Mouse (Mus musculus) stomach, embryonic 16.5 days (tissue): Measurements from ENCODE around the gene Gm16253. TPM values are rescaled to one million over a fixed set of nuclear protein-coding genes. Genes with fewer than 3 reads are reported as not detected.

Source experiments
- ATAC-seq: fragments of 200-750 bp; cut with Nextera tagmentation; 2 replicates; pipeline ENCODE4 v1.8.0; 2017; ENCODE audit warnings: moderate number of reproducible peaks, moderate TSS enrichment; ENCODE audit not compliant: insufficient read depth, low FRiP score
- H3K27ac ChIP-seq: fragments of 300-500 bp; sonication (generic); 2 replicates; pipeline ENCODE4 v1.5.1; 2014; ENCODE audit warnings: low read length
- H3K27me3 ChIP-seq: fragments of 300-500 bp; sonication (generic); 2 replicates; pipeline ENCODE4 v1.6.1; 2014; ENCODE audit warnings: low read length, control low read depth, mixed read lengths; ENCODE audit not compliant: control insufficient read depth, insufficient read depth
- H3K36me3 ChIP-seq: fragments of 300-500 bp; sonication (generic); 2 replicates; pipeline ENCODE4 v1.6.1; 2014; ENCODE audit warnings: low read length; ENCODE audit not compliant: control insufficient read depth, insufficient read depth
- H3K4me1 ChIP-seq: fragments of 300-500 bp; sonication (generic); 2 replicates; pipeline ENCODE4 v1.6.1; 2014; ENCODE audit warnings: low read length, control low read depth, mixed read lengths; ENCODE audit not compliant: control insufficient read depth, insufficient read depth
- H3K4me2 ChIP-seq: fragments of 300-500 bp; sonication (generic); 2 replicates; pipeline ENCODE4 v1.6.1; 2014; ENCODE audit warnings: low read depth, low read length, mixed read lengths
- H3K4me3 ChIP-seq: fragments of 300-500 bp; sonication (generic); replicated peaks from 2 replicates; pipeline ENCODE4 v1.5.1; 2014; ENCODE audit warnings: mild to moderate bottlenecking, low read length
- H3K9ac ChIP-seq: fragments of 300-500 bp; sonication (generic); 2 replicates; pipeline ENCODE4 v1.6.1; 2014; ENCODE audit warnings: low read length
- H3K9me3 ChIP-seq: fragments of 300-500 bp; sonication (generic); replicated peaks from 2 replicates; pipeline ENCODE4 v1.6.1; 2016; ENCODE audit warnings: low read length, control low read depth; ENCODE audit not compliant: control insufficient read depth
- WGBS: fragments of 180-500 bp; shearing (Covaris S2); extraction: QIAGEN DNeasy Blood & Tissue Kit; methylation state at CpG from one replicate; pipeline ENCODE4 v1.1.7; 2014; 5-methylcytosine and 5-hydroxymethylcytosine counted together
- polyA plus RNA-seq: library from polyadenylated mRNA; unstranded; fragments of >200 nt; fragmentation: Nextera tagmentation; extraction: Ambion mirVana; gene quantifications from 2 replicates; pipeline ENCODE4 v1.2.1, GENCODE M21; 2015

Gene Gm16253
- polyA plus RNA-seq, 1 experiment from 2014 or later = 0.89 TPM

DNA sequence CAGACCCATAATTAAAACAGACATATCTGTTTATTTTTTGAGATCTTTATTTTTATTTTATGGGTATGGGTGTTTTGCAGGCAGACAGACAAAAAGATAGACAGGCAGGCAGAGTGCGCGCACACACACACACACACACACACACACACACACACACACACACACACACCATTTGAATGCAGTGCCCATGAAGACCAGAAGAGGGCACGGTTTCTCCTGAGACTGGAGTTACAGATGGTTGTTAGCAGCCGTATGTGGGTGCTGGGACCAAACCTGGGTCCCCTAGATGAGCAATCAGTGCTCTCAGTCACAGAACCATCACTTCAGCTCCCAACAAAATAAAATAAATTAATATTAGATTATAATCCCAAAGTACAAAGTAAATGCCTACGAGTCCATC lies 6.6 kb downstream of the Gm16253 start:
- H3K9me3 ChIP-seq = no peaks in the 10 kb centered on the region; the same call in 1 of the 2 replicates
- no peak overlapping the region for H3K27ac ChIP-seq
- 92% methylated on average over 5 of the region's 5 CpGs for WGBS
- no peaks in the 10 kb centered on the region for H3K36me3 ChIP-seq
- H3K4me2 ChIP-seq = no peak overlapping the region
- no peaks in the 10 kb centered on the region for H3K27me3 ChIP-seq
- no peak overlapping the region for H3K9ac ChIP-seq
- H3K4me1 ChIP-seq = peaks cover 5% of the 10 kb centered on the region; the same call in 1 of the 2 replicates
- no peak for ATAC-seq
- H3K4me3 ChIP-seq = no peak overlapping the region

- no peak overlapping the region for H3K4me3 ChIP-seq
- H3K9ac ChIP-seq = no peak overlapping the region
Observed at GRCm38 (mm10) chr3:96590657-96591056, 13.9 kb downstream of the Gm16253 start.

DNA sequence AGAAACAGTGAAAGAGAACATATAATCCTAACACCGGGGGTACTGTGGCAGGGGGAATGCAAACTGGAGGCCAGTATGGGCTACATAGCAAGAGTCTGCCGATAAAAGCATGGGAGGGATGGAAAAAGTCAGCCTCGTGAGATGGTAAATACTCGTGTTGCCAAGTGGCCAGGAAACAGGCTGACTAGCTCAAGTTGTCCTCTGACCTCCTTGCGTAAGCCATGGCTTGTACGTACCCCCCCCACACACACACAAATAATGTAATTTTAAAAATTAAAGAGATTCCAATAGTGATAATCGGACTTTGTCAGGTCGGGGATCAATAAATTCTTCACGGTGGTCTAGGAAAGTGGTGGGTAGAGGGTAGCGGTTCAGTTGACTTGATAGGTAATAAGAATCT lies 16.6 kb downstream of the Gm16253 start:
- Histone ChIP-seq H3K9me3 (no peaks in the 10 kb centered on the region), H3K27me3 (peaks cover 6% of the 10 kb centered on the region; the same call in 1 of the 2 replicates), H3K4me1 (peaks cover 19% of the 10 kb centered on the region), H3K4me2 (peak overlapping the region; percentile 97), H3K9ac (peak overlapping the region; percentile 81), H3K4me3 (peak overlapping the region; percentile 80), H3K27ac (peak overlapping the region; percentile 88), H3K36me3 (no peaks in the 10 kb centered on the region; the same call in 1 of the 2 replicates)
- 2% methylated on average over 10 of the region's 10 CpGs for WGBS
- no peak for ATAC-seq

More at GRCm38 (mm10) chr3:96590657-96591056, 13.9 kb downstream of the Gm16253 start:
- Histone ChIP-seq H3K27ac (no peak overlapping the region), H3K4me2 (no peak overlapping the region), H3K36me3 (no peaks in the 10 kb centered on the region; the same call in 1 of the 2 replicates), H3K4me1 (0 out of 2 replicates have a peak, but pooled peaks cover 3% of the 10 kb centered on the region), H3K9me3 (no peaks in the 10 kb centered on the region; the same call in 1 of the 2 replicates), H3K27me3 (peaks cover 6% of the 10 kb centered on the region; the same call in 1 of the 2 replicates)
- ATAC-seq = no peak
- WGBS = 83% methylated on average over 4 of the region's 4 CpGs

GRCm38 (mm10) chr3:96593790-96594560 lies 17.2 kb downstream of the Gm16253 start, which contains the start of gene Polr3gl:
Gene Polr3gl, minus strand, starts transcription at chr3:96594181.
- Histone ChIP-seq H3K27ac (peak within 1 kb of the TSS; percentile 88), H3K9ac (peak within 1 kb of the TSS; percentile 81), H3K4me1 (peaks cover 23% of the 10 kb centered on the region), H3K36me3 (no peaks in the 10 kb centered on the region; the same call in 1 of the 2 replicates), H3K4me3 (peak within 1 kb of the TSS; percentile 80), H3K4me2 (peak within 1 kb of the TSS; percentile 97), H3K27me3 (peaks cover 6% of the 10 kb centered on the region; the same call in 1 of the 2 replicates), H3K9me3 (no peaks in the 10 kb centered on the region)
- WGBS = 1% methylated on average over 38 of the region's 38 CpGs
- ATAC-seq = peak; percentile 90

GRCm38 (mm10) chr3:96594851-96595250 lies 18.1 kb downstream of the Gm16253 start:
- Histone ChIP-seq H3K9ac (no peak overlapping the region), H3K4me3 (no peak overlapping the region)
- WGBS = 84% methylated on average over 5 of the region's 5 CpGs

GRCm38 (mm10) chr3:96595661-96596060 lies 18.9 kb downstream of the Gm16253 start:
- Histone ChIP-seq H3K27me3 (peaks cover 6% of the 10 kb centered on the region; the same call in 1 of the 2 replicates), H3K9me3 (no peaks in the 10 kb centered on the region), H3K4me3 (no peak overlapping the region), H3K4me2 (peak overlapping the region; percentile 94), H3K4me1 (peaks cover 29% of the 10 kb centered on the region), H3K27ac (no peak overlapping the region; the same call in 1 of the 2 replicates), H3K36me3 (no peaks in the 10 kb centered on the region), H3K9ac (peak overlapping the region; percentile 76; the same call in 1 of the 2 replicates)
- 27% methylated on average over 6 of the region's 6 CpGs for WGBS
- no peak for ATAC-seq

More at GRCm38 (mm10) chr3:96594851-96595250, 18.1 kb downstream of the Gm16253 start:
- Histone ChIP-seq H3K4me2 (no peak overlapping the region), H3K27me3 (peaks cover 6% of the 10 kb centered on the region; the same call in 1 of the 2 replicates), H3K4me1 (peaks cover 23% of the 10 kb centered on the region), H3K36me3 (no peaks in the 10 kb centered on the region; the same call in 1 of the 2 replicates), H3K9me3 (no peaks in the 10 kb centered on the region), H3K27ac (no peak overlapping the region)
- ATAC-seq = no peak

GRCm38 (mm10) chr3:96596228-96596707 lies 19.5 kb downstream of the Gm16253 start, which contains the start of gene Ankrd34a:
Gene Ankrd34a, plus strand, starts transcription at chr3:96596636.
- peak; percentile 8; the same call in 1 of the 2 replicates for ATAC-seq
- H3K27ac ChIP-seq = peak within 1 kb of the TSS; percentile 79
- 2% methylated on average over 20 of the region's 23 CpGs for WGBS

GRCm38 (mm10) chr3:96596855-96597254 lies 20.1 kb downstream of the Gm16253 start:
- H3K4me1 ChIP-seq = peaks cover 29% of the 10 kb centered on the region
- peak overlapping the region; percentile 76 for H3K9ac ChIP-seq
- peaks cover 6% of the 10 kb centered on the region; the same call in 1 of the 2 replicates for H3K27me3 ChIP-seq
- peak overlapping the region; percentile 94 for H3K4me2 ChIP-seq
- no peaks in the 10 kb centered on the region for H3K36me3 ChIP-seq
- no peak overlapping the region for H3K27ac ChIP-seq
- no peak for ATAC-seq
- WGBS = 8% methylated on average over 10 of the region's 12 CpGs
- H3K4me3 ChIP-seq = peak overlapping the region; percentile 48
- no peaks in the 10 kb centered on the region for H3K9me3 ChIP-seq

More at GRCm38 (mm10) chr3:96596228-96596707, 19.5 kb downstream of the Gm16253 start, which contains the start of gene Ankrd34a:
- H3K9me3 ChIP-seq = no peaks in the 10 kb centered on the region
- H3K4me2 ChIP-seq = peak within 1 kb of the TSS; percentile 94
- peak within 1 kb of the TSS; percentile 48 for H3K4me3 ChIP-seq
- no peaks in the 10 kb centered on the region for H3K36me3 ChIP-seq
- H3K27me3 ChIP-seq = peaks cover 6% of the 10 kb centered on the region; the same call in 1 of the 2 replicates
- peak within 1 kb of the TSS; percentile 76 for H3K9ac ChIP-seq
- H3K4me1 ChIP-seq = peaks cover 29% of the 10 kb centered on the region
